Mouse (Mus musculus) forebrain, embryonic 13.5 days (tissue): ENCODE measurements at regions not wholly inside any gene's neighbourhood (a gene's known extent, or its start where the extent isn't known, plus 50 kb on each side); places are given as distances from the start of the nearest gene placed in this dataset.
"Not testable (repeated sequence)": the region's sequence is repeated elsewhere in the genome, so short reads cannot be mapped to it uniquely, and the experiment has no call there.

ENCODE experiments used
- ATAC-seq: fragments of 200-750 bp; cut with Nextera tagmentation; 2 replicates; pipeline ENCODE4 v1.8.0; 2017
- H3K27ac ChIP-seq: fragments of 300-500 bp; sonication (generic); 2 replicates; pipeline ENCODE4 v1.5.1; 2015; ENCODE audit warnings: inconsistent platforms, mild to moderate bottlenecking, moderate library complexity
- H3K27me3 ChIP-seq: fragments of 300-500 bp; sonication (generic); 2 replicates; pipeline ENCODE4 v1.6.1; 2015; ENCODE audit warnings: mild to moderate bottlenecking, inconsistent platforms
- H3K36me3 ChIP-seq: fragments of 300-500 bp; sonication (generic); 2 replicates; pipeline ENCODE4 v1.6.1; 2015; ENCODE audit warnings: mild to moderate bottlenecking, inconsistent platforms; ENCODE audit not compliant: poor library complexity, severe bottlenecking
- H3K4me1 ChIP-seq: fragments of 300-500 bp; sonication (generic); 2 replicates; pipeline ENCODE4 v1.6.1; 2015; ENCODE audit warnings: inconsistent platforms
- H3K4me2 ChIP-seq: fragments of 300-500 bp; sonication (generic); 2 replicates; pipeline ENCODE4 v1.6.1; 2015; ENCODE audit warnings: inconsistent platforms, mild to moderate bottlenecking, moderate library complexity
- H3K4me3 ChIP-seq: fragments of 300-500 bp; sonication (generic); 2 replicates; pipeline ENCODE4 v1.5.1; 2015; ENCODE audit warnings: mild to moderate bottlenecking, inconsistent platforms
- H3K9ac ChIP-seq: fragments of 300-500 bp; sonication (generic); 2 replicates; pipeline ENCODE4 v1.6.1; 2015; ENCODE audit warnings: mild to moderate bottlenecking, inconsistent platforms
- H3K9me3 ChIP-seq: fragments of 300-500 bp; sonication (generic); replicated peaks from 2 replicates; pipeline ENCODE4 v1.6.1; 2016; ENCODE audit warnings: inconsistent platforms
- WGBS: fragments of 180-500 bp; shearing (Covaris S2); methylation state at CpG from one replicate; pipeline ENCODE4 v1.1.7; 2015; 5-methylcytosine and 5-hydroxymethylcytosine counted together

GRCm38 (mm10) chr8:20557609-20558008 lies 57.1 kb upstream of the Gm21119 start:
- 53% methylated on average over 47 of the region's 47 CpGs for WGBS
- H3K4me1 ChIP-seq, H3K27ac ChIP-seq, H3K9ac ChIP-seq, H3K27me3 ChIP-seq, H3K36me3 ChIP-seq, H3K9me3 ChIP-seq: not testable (repeated sequence)
- Histone ChIP-seq H3K4me2 (peak overlapping the region; percentile 27; the same call in 1 of the 2 replicates), H3K4me3 (peak overlapping the region; percentile 26)
- ATAC-seq: peak; percentile 98
